Mouse (Mus musculus): ENCODE results near the gene A630076J17Rik. TPM values are rescaled to one million over a fixed set of nuclear protein-coding genes. Genes with fewer than 3 reads are reported as not detected.

A630076J17Rik gene
- total and polyA plus RNA-seq, 3 experiments = not detected

GRCm38 (mm10) chr3:107221608-107222007 is 8.8 kb upstream of the A630076J17Rik start, which contains the start of gene Cym:
TSS of gene Cym (minus strand) at chr3:107221732.
- H3K27me3 ChIP-seq (replicated peaks) = peaks cover 3% of the 10 kb centered on the region
- H3K4me3 ChIP-seq (replicated peaks in 1 of 3; ENCODE audit: low read depth in 2 of 3, low read length in 2 of 3, poor library complexity in 1 of 3) = no peak within 1 kb of the TSS
- no peak for DNase-seq (ENCODE audit: extremely low read depth)
- dilution Hi-C loops (cut with MboI; ENCODE audit: extremely low pct_ligation_motif_present, extremely low pct_unique_long_range_greater_than_20kb, low sequenced_read_pairs) = no loop called here
- in situ Hi-C loops (cut with MboI; ENCODE audit: low pct_ligation_motif_present, low pct_unique_long_range_greater_than_20kb, low sequenced_read_pairs) = no loop called here
- H3K9me3 ChIP-seq (replicated peaks; ENCODE audit: low read length) = peaks cover 11% of the 10 kb centered on the region
- H3K4me1 ChIP-seq (ENCODE audit: control insufficient read depth in 1 of 2, insufficient read depth in 2 of 2) = peaks cover 0 to 2% of the 10 kb centered on the region in 2 experiments; a peak in 2 of 4 replicates
- no peaks in the 10 kb centered on the region for H3K79me2 ChIP-seq (replicated peaks; ENCODE audit: control insufficient read depth, extremely low read depth, insufficient read depth, poor library complexity, severe bottlenecking)
- no peak within 1 kb of the TSS for H3K4me2 ChIP-seq (ENCODE audit: insufficient read depth, low read depth, poor library complexity, severe bottlenecking)
- no peak within 1 kb of the TSS for H3K27ac ChIP-seq (ENCODE audit: insufficient read depth, low read depth)
- no peak for TF ChIP-seq ZNF384 (IDR thresholded peaks at IDR 0.05; ENCODE audit: low read depth, low read length)
- TF ChIP-seq ZMIZ1 (IDR thresholded peaks at IDR 0.05; ENCODE audit: low read depth, low read length) = no peak
- H3K36me3 ChIP-seq (replicated peaks in 1 of 2; ENCODE audit: control insufficient read depth in 1 of 2, insufficient read depth in 1 of 2, low read length in 1 of 2) = no peaks in the 10 kb centered on the region
- no peak within 1 kb of the TSS for H3K9ac ChIP-seq (ENCODE audit: insufficient read depth, low read depth)

- no peaks in the 10 kb centered on the region for H3K36me3 ChIP-seq (replicated peaks in 1 of 2; ENCODE audit: control insufficient read depth in 1 of 2, insufficient read depth in 1 of 2, low read length in 1 of 2)
- dilution Hi-C loops (cut with MboI; ENCODE audit: extremely low pct_ligation_motif_present, extremely low pct_unique_long_range_greater_than_20kb, low sequenced_read_pairs) (no loop called here), in situ Hi-C loops (cut with MboI; ENCODE audit: low pct_ligation_motif_present, low pct_unique_long_range_greater_than_20kb, low sequenced_read_pairs) (no loop called here)
- no peak overlapping the region for H3K9ac ChIP-seq (ENCODE audit: insufficient read depth, low read depth)
- peaks cover 3% of the 10 kb centered on the region for H3K27me3 ChIP-seq (replicated peaks)
- no peaks in the 10 kb centered on the region for H3K79me2 ChIP-seq (replicated peaks; ENCODE audit: control insufficient read depth, extremely low read depth, insufficient read depth, poor library complexity, severe bottlenecking)
- no peak overlapping the region for H3K27ac ChIP-seq (ENCODE audit: insufficient read depth, low read depth)
- H3K4me3 ChIP-seq (replicated peaks in 1 of 3; ENCODE audit: low read depth in 2 of 3, low read length in 2 of 3, poor library complexity in 1 of 3) = no peak overlapping the region
- peaks cover 11% of the 10 kb centered on the region for H3K9me3 ChIP-seq (replicated peaks; ENCODE audit: low read length)
- DNase-seq (ENCODE audit: extremely low read depth) = no peak
- no peak overlapping the region for H3K4me2 ChIP-seq (ENCODE audit: insufficient read depth, low read depth, poor library complexity, severe bottlenecking)
- TF ChIP-seq EP300 (IDR thresholded peaks at IDR 0.05; ENCODE audit: low read length) = no peak
- TF ChIP-seq USF1 (IDR thresholded peaks at IDR 0.05; ENCODE audit: low read depth, low read length) = no peak
- TF ChIP-seq NELFE (IDR thresholded peaks at IDR 0.05; ENCODE audit: low read depth, low read length) = no peak
- no peak for TF ChIP-seq JUND (conservative IDR thresholded peaks at IDR 0.05; ENCODE audit: low read depth, low read length)
- no peak for TF ChIP-seq TCF12 (IDR thresholded peaks at IDR 0.05; ENCODE audit: low read depth, low read length)
- no peak for TF ChIP-seq ZKSCAN1 (IDR thresholded peaks at IDR 0.05; ENCODE audit: borderline replicate concordance, low read depth, low read length)
- no peak for TF ChIP-seq MEF2A (IDR thresholded peaks at IDR 0.05; ENCODE audit: borderline replicate concordance, low read depth, low read length)
- TF ChIP-seq TBP (conservative IDR thresholded peaks at IDR 0.05; ENCODE audit: low read depth, low read length) = no peak
- TF ChIP-seq PAX5 (IDR thresholded peaks at IDR 0.05; ENCODE audit: low read length) = no peak
- TF ChIP-seq POLR2AphosphoS2 (IDR thresholded peaks at IDR 0.05; ENCODE audit: low read depth, low read length) = no peak
- TF ChIP-seq ZMIZ1 (IDR thresholded peaks at IDR 0.05; ENCODE audit: low read depth, low read length) = no peak
- TF ChIP-seq GABPA (IDR thresholded peaks at IDR 0.05; ENCODE audit: insufficient replicate concordance, low read depth, low read length) = no peak
- no peak for TF ChIP-seq NRF1 (IDR thresholded peaks at IDR 0.05; ENCODE audit: low read depth, low read length)
- no peak for TF ChIP-seq CTCF (conservative IDR thresholded peaks at IDR 0.05 in 1 of 2, IDR thresholded peaks at IDR 0.05 in 1 of 2; ENCODE audit: low read depth in 2 of 2, low read length in 2 of 2)
- no peak for TF ChIP-seq USF2 (conservative IDR thresholded peaks at IDR 0.05; ENCODE audit: low read depth, low read length)
- no peak for TF ChIP-seq UBTF (IDR thresholded peaks at IDR 0.05; ENCODE audit: low read depth, low read length)
- TF ChIP-seq ETS1 (conservative IDR thresholded peaks at IDR 0.05; ENCODE audit: low read depth, low read length) = no peak
- H3K4me1 ChIP-seq (ENCODE audit: control insufficient read depth in 1 of 2, insufficient read depth in 2 of 2) = no peaks in the 10 kb centered on the region
These were observed 7.2 kb upstream of the A630076J17Rik start for GRCm38 (mm10) chr3:107223230-107223629.
